Mouse (Mus musculus): ENCODE measurements around the gene Olfr1313.
"Not testable (repeated sequence)": the region's sequence is repeated elsewhere in the genome, so short reads cannot be mapped to it uniquely, and the experiment has no call there.

Gene Olfr1313

DNA sequence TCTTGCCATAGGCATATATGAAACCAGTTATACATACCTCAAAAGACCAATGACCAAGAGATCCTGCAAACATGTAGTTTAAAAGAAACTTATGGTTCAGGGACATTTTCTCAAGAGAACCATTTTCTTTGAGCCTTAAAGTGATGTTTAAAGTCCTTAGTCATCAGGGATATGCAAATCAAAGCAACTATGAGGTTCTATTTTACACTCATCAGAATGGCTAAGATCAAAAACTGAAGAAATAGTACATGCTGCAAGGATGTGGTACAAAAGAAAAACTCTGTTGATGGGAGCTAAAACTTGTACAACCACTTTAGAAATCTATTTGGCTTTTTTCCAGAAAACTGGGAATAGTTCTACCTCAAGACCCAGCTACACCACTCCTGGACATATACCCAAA is at the start of gene Olfr1313:
Olfr1313 (minus strand) TSS at position 101 of the 400 bp plus-strand sequence.
- DNase-seq (ENCODE audit: low read depth) = no peak

DNA sequence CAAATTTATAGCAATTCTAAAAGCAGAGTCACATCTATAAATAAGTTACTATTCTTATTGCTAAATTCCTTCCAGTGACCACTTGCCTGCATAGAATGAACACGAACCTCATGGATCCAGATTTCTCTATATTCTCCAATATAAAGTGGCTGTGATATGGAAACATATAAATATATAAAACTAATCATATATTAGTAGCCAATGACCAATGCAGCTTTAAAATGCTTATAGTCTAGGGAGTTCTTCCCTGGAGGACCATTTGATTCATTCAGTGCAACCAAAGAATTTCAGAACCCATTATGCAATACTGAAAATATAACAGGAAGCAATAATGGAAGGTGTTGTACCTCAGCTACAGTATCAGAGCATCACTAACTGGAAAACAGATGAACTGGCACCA is 37.7 kb upstream of the Olfr1313 start, which contains the start of gene Olfr1315-ps1:
Olfr1315-ps1 (minus strand) TSS at position 101 of the 400 bp plus-strand sequence.
- no peak for DNase-seq (ENCODE audit: low read depth)

DNA sequence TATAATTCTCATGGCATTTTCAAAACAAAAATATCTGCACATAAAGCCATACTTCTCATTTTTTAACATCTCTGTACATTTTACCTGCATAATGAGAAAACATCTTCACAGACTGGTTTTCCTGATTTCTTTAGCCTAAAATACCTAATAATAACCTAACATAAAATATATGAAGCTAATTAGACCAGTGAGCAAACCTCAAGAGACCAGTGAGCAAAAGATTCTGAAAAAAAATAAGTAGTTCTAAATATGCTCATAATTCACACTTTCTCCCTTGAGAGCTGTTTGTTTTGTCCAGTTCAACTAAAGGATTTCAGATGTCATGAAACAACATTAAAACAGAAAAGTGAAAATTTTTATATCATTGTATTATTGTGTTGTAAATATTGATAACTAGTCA is 19.0 kb upstream of the Olfr1313 start, which contains the start of gene Olfr1314:
Olfr1314 (minus strand) TSS at position 101 of the 400 bp plus-strand sequence.
- DNase-seq (ENCODE audit: low read depth) = no peak

DNA sequence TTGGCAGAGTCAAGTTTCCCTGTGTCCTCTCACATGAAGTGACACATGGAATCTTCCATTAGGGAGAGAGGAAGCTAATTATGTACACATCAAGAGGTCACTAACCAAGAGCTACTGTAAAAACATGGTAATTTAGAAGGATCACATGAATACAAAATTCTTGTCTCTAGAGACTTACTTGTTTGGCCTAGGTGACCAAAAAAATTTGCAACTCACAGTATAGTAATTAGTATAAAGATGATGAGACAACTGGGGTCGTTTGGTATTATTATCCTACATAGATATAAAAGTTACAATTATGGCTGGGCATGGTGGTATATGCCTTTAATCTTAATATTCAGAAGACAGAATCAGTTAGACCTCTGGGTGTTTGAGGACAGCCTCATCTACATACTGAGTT is 27.5 kb downstream of the Olfr1313 start, which contains the start of gene Olfr1312:
Olfr1312 (minus strand) TSS at position 101 of the 400 bp plus-strand sequence.
- DNase-seq (ENCODE audit: low read depth) = no peak

DNA sequence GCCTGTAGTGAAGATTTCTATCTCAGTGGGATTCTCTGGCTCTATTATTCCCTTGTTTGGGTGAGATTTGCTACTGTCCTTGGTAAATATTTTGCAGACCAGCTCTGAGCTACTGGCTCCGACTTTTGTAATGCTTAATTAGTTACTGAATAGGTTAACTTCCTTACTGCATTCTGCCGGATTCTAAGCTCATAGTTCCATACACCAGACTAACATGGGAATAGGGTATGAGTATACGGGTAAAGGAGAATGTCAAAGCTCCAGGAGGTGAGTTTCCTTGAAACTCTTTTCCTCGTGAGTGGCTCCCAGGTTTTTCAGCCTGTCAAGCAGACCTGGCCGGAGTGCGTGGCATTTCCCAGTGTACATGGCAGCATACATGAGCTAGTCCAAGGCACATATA is 50.7 kb downstream of the Olfr1313 start:
- DNase-seq (ENCODE audit: low read depth) = not testable (repeated sequence)

DNA sequence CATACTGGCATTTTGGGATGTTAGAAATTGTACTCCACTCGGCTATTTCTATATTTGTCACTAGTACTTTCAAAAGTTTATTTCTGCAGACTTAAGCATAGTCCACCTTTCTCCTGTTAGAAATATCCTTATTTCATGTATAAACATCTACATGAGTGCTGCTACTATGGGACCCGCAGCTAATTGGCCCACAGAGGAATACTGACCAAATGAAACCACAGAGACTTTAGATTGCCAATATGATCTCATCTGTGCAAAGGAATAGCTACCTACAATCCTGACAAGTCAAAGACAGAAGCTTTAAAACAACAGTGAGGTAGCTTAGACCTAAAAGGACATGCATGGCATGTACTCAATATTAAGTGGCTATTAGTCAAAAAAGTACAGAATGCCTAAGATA is 53.3 kb downstream of the Olfr1313 start, which contains the start of gene Olfr1311:
Olfr1311 (minus strand) TSS at position 101 of the 400 bp plus-strand sequence.
- DNase-seq (ENCODE audit: low read depth) = no peak

All from naive thymus-derived CD4-positive, alpha-beta T cell, adult 2 months (primary cell).